Mouse (Mus musculus) heart, postnatal 0 days (tissue): Measurements from ENCODE around the gene Lzts2. TPM values are rescaled to one million over a fixed set of nuclear protein-coding genes. Genes with fewer than 3 reads are reported as not detected.
A peak's percentile ranks its signal among the peaks of the same experiment; 100 is the strongest.

Experiments used
- ATAC-seq: fragments of 200-750 bp; cut with Nextera tagmentation; 2 replicates; pipeline ENCODE4 v1.8.0; 2017; ENCODE audit warnings: low read depth, moderate number of reproducible peaks, moderate library complexity; ENCODE audit not compliant: insufficient read depth
- DNase-seq: peaks from one replicate; pipeline ENCODE4 v3.0.0-alpha.2; 2016; ENCODE audit warnings: low spot score
- H3K27ac ChIP-seq: fragments of 300-500 bp; sonication (generic); 2 replicates; pipeline ENCODE4 v1.5.1; 2014; ENCODE audit warnings: low read depth, mild to moderate bottlenecking
- H3K27me3 ChIP-seq: fragments of 300-500 bp; sonication (generic); 2 replicates; pipeline ENCODE4 v1.6.1; 2014; ENCODE audit warnings: low read length, mixed read lengths; ENCODE audit not compliant: control insufficient read depth, insufficient read depth
- H3K36me3 ChIP-seq: fragments of 300-500 bp; sonication (generic); replicated peaks from 2 replicates; pipeline ENCODE4 v1.6.1; 2014; ENCODE audit warnings: low read length, mixed read lengths; ENCODE audit not compliant: control insufficient read depth, insufficient read depth
- H3K4me1 ChIP-seq: fragments of 300-500 bp; sonication (generic); 2 replicates; pipeline ENCODE4 v1.6.1; 2014; ENCODE audit warnings: antibody characterized with exemption; ENCODE audit not compliant: control insufficient read depth, insufficient read depth
- H3K4me2 ChIP-seq: fragments of 300-500 bp; sonication (generic); 2 replicates; pipeline ENCODE4 v1.6.1; 2014; ENCODE audit warnings: low read depth, mild to moderate bottlenecking, low read length, moderate library complexity
- H3K4me3 ChIP-seq: fragments of 300-500 bp; sonication (generic); 2 replicates; pipeline ENCODE4 v1.5.1; 2014; ENCODE audit warnings: low read depth, low read length
- H3K9ac ChIP-seq: fragments of 300-500 bp; sonication (generic); replicated peaks from 2 replicates; pipeline ENCODE4 v1.6.1; 2014; ENCODE audit warnings: low read depth, low read length, mixed read lengths
- H3K9me3 ChIP-seq: fragments of 300-500 bp; sonication (generic); replicated peaks from 2 replicates; pipeline ENCODE4 v1.6.1; 2016; ENCODE audit warnings: low read length; ENCODE audit not compliant: control insufficient read depth
- CTCF ChIP-seq: IDR thresholded peaks from 2 replicates; pipeline ENCODE4 v1.5.1; 2016; ENCODE audit warnings: antibody characterized with exemption, control low read depth, low read depth
- EP300 ChIP-seq: IDR thresholded peaks from 2 replicates; pipeline ENCODE4 v1.6.1; 2016; ENCODE audit warnings: antibody characterized with exemption, low read depth
- WGBS: fragments of 180-500 bp; shearing (Covaris S2); extraction: QIAGEN DNeasy Blood & Tissue Kit; methylation state at CpG from one replicate; pipeline ENCODE4 v1.1.7; 2014; 5-methylcytosine and 5-hydroxymethylcytosine counted together
- polyA plus RNA-seq: library from polyadenylated mRNA; unstranded; fragments of >200 nt; fragmentation: Nextera tagmentation; extraction: Ambion mirVana; gene quantifications from 2 replicates; pipeline ENCODE4 v1.2.1, GENCODE M21; 2015
- total RNA-seq: library from RNA; depleted of rRNA; stranded (reverse); fragments of >200 nt; gene quantifications from 2 replicates; pipeline ENCODE4 v1.2.3, GENCODE M21; 2014; ENCODE audit warnings: low replicate concordance; rRNA removed

Gene Lzts2
- total and polyA plus RNA-seq, 2 experiments from 2014 or later, result 29.7 to 127 TPM

GRCm38 (mm10) chr19:45073871-45074542, 59.8 kb downstream of the Lzts2 start:
- H3K36me3 ChIP-seq, result no peaks in the 10 kb centered on the region
- TF ChIP-seq CTCF, result peak; percentile 78
- no peak for TF ChIP-seq EP300
- DNase-seq (peak; percentile 83), ATAC-seq (peak; percentile 42; the same call in 1 of the 2 replicates)
- peak overlapping the region; percentile 99 for H3K27ac ChIP-seq
- WGBS, result 5% methylated on average over 20 of the region's 20 CpGs
- H3K27me3 ChIP-seq, result peaks cover 26% of the 10 kb centered on the region
- H3K9me3 ChIP-seq, result no peaks in the 10 kb centered on the region
- peak overlapping the region; percentile 93 for H3K9ac ChIP-seq
- peak overlapping the region; percentile 100 for H3K4me2 ChIP-seq
- peak overlapping the region; percentile 77 for H3K4me3 ChIP-seq
- peaks cover 17% of the 10 kb centered on the region; the same call in 1 of the 2 replicates for H3K4me1 ChIP-seq

DNA sequence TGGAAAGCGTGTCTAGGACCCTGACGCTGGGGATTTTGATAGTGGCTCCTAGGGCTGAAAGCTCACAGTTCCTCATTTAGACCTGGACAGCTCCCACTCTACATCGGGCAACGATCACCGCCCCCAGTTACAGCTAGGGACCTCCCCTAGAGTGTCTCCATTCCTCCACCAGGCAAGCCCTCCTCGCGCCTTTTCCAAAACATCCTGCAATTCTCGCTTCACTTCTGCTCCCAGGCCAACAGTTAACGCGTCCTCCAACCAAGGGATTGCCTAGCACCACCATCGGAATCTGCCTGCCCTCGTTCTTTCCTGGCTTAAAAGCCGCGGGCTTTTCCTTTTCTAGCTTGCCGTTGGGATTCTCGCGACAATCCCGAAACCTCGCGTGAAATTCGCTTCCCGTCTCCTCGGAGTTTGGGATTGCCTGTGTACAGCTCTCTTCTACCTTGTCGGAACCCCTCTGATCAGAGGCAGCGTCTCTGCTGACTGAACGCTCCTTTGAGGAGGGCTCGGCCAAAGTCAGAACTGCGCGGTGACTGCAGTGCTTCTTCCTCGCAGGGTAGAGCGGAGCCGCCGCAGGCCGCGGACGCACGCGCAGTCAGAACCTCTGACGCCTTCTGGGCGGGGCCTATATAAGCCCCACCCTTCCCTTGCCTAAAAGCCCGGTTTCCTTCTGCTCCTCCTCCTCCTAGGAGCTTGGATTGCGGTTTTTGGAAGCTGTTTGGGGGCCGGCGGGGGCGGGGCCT, 60.5 kb downstream of the Lzts2 start, which contains the start of gene Kazald1:
Gene Kazald1 (plus strand): TSS at position 662 of the 743 bp plus-strand sequence.
- peak within 1 kb of the TSS; percentile 93 for H3K9ac ChIP-seq
- peak; percentile 96 for DNase-seq
- peak within 1 kb of the TSS; percentile 99 for H3K27ac ChIP-seq
- peaks cover 17% of the 10 kb centered on the region for H3K4me1 ChIP-seq
- peaks cover 27% of the 10 kb centered on the region for H3K27me3 ChIP-seq
- TF ChIP-seq CTCF (no peak), EP300 (peak; percentile 95)
- WGBS, result under 1% methylated on average over 45 of the region's 45 CpGs
- H3K4me2 ChIP-seq, result peak within 1 kb of the TSS; percentile 100
- peak; percentile 86 for ATAC-seq
- H3K4me3 ChIP-seq, result peak within 1 kb of the TSS; percentile 77
- H3K9me3 ChIP-seq, result no peaks in the 10 kb centered on the region
- no peaks in the 10 kb centered on the region for H3K36me3 ChIP-seq

DNA sequence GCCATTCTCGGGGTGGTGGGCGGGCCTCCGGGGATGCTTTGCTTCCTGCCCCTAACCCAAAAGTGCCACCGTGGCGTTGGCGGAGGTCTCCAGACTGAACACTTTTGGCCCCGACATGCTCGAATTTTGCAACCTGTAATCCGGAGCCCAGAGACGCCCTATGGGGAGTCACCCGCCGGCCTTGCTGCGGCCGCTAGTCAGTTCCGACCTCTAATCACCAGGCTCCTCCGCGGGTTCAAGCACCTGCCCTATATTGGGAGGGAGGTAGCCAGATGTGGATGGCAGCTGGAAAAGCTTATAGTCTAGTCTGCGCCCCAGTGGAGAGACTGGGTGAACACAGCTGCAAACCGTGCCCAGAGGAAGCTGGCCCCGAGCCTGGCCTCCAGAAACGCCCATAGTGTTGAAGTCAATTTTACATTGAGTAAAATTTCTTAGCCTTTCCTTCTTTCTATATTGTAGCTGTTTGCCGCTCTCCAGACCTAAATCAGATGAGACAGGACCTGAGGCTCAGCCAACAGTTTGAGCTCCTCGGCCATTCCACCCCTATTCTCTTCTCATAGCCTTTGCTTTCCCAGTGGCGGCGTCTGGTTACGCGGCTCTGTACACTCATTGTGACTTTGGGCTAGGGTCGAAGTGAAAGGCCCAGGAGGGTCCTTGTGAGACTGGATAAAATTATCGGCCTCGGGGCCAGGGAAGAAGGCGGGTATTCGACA, 61.3 kb downstream of the Lzts2 start:
- Histone ChIP-seq H3K9ac (peak overlapping the region; percentile 93), H3K4me1 (peaks cover 25% of the 10 kb centered on the region), H3K9me3 (no peaks in the 10 kb centered on the region), H3K4me2 (peak overlapping the region; percentile 100), H3K27ac (peak overlapping the region; percentile 99), H3K4me3 (peak overlapping the region; percentile 77), H3K27me3 (peaks cover 27% of the 10 kb centered on the region), H3K36me3 (no peaks in the 10 kb centered on the region)
- TF ChIP-seq EP300 (no peak), CTCF (no peak)
- no peak for DNase-seq
- 1% methylated on average over 32 of the region's 32 CpGs for WGBS
- ATAC-seq, result peak; percentile 40

- 21% methylated on average over 17 of the region's 17 CpGs for WGBS
- no peaks in the 10 kb centered on the region for H3K9me3 ChIP-seq
- no peaks in the 10 kb centered on the region for H3K36me3 ChIP-seq
- H3K4me2 ChIP-seq, result peak overlapping the region; percentile 100
- H3K27ac ChIP-seq, result peak overlapping the region; percentile 99
- TF ChIP-seq CTCF, result no peak
- no peak for TF ChIP-seq EP300
- peaks cover 25% of the 10 kb centered on the region for H3K4me1 ChIP-seq
- no peak for ATAC-seq
- H3K9ac ChIP-seq, result 0 out of 2 replicates have a peak overlapping the region, but pooled peaks have one; percentile 93
- peaks cover 34% of the 10 kb centered on the region for H3K27me3 ChIP-seq
- no peak for DNase-seq
- H3K4me3 ChIP-seq, result peak overlapping the region; percentile 77
These were observed 61.9 kb downstream of the Lzts2 start for GRCm38 (mm10) chr19:45076036-45076575.

Other genes with a start within 250 kb of the Lzts2 start
- gene Slf2, start 83.3 kb upstream of the Lzts2 start, total RNA-seq, result 19.3 and 30.6 TPM in 2 replicates
- gene Slf2, start 83.3 kb upstream of the Lzts2 start, polyA plus RNA-seq, result 17.3 and 20.5 TPM in 2 replicates
- 0.85 and 1.1 TPM in 2 replicates for gene Sema4g, start 25.3 kb upstream of the Lzts2 start, total RNA-seq
- 0.10 and 0.14 TPM in 2 replicates for gene Sema4g, start 25.3 kb upstream of the Lzts2 start, polyA plus RNA-seq
- 12.9 and 13.0 TPM in 2 replicates for gene Twnk, start 8.8 kb upstream of the Lzts2 start, total RNA-seq
- gene Twnk, start 8.8 kb upstream of the Lzts2 start, polyA plus RNA-seq, result 14.0 and 14.9 TPM in 2 replicates
- 75.4 and 76.4 TPM in 2 replicates for gene Mrpl43, start 8.0 kb upstream of the Lzts2 start, total RNA-seq
- 82.5 and 83.7 TPM in 2 replicates for gene Mrpl43, start 8.0 kb upstream of the Lzts2 start, polyA plus RNA-seq
- 0.65 TPM in 1 of 2 replicates, not detected in the other for gene Pdzd7, start 31.3 kb downstream of the Lzts2 start, total RNA-seq
- 0.10 and 0.11 TPM in 2 replicates for gene Pdzd7, start 31.3 kb downstream of the Lzts2 start, polyA plus RNA-seq
- 12.8 and 16.2 TPM in 2 replicates for gene Sfxn3, start 33.1 kb downstream of the Lzts2 start, total RNA-seq
- gene Sfxn3, start 33.1 kb downstream of the Lzts2 start, polyA plus RNA-seq, result 11.3 and 12.4 TPM in 2 replicates
- gene Kazald1, start 60.8 kb downstream of the Lzts2 start, total RNA-seq, result 0.35 and 21.7 TPM in 2 replicates
- 10.3 and 14.1 TPM in 2 replicates for gene Kazald1, start 60.8 kb downstream of the Lzts2 start, polyA plus RNA-seq
- gene Tlx1, start 136.3 kb downstream of the Lzts2 start, total RNA-seq, result 0.34 and 1.3 TPM in 2 replicates
- gene Tlx1, start 136.3 kb downstream of the Lzts2 start, polyA plus RNA-seq, result 0.31 and 0.33 TPM in 2 replicates
- gene Lbx1, start 221.4 kb downstream of the Lzts2 start, total RNA-seq, result not detected in 2 replicates
- not detected in 2 replicates for gene Lbx1, start 221.4 kb downstream of the Lzts2 start, polyA plus RNA-seq